Mouse (Mus musculus) monocyte, adult 2 months (primary cell): ENCODE measurements around the gene Zdhhc21.

ENCODE experiments used
- DNase-seq, 2 experiments: peaks; one replicate each; pipeline ENCODE4 v3.0.0; 2022; ENCODE audit warnings: low spot score in 2 of 2, low read depth in 1 of 2

Gene Zdhhc21

DNA sequence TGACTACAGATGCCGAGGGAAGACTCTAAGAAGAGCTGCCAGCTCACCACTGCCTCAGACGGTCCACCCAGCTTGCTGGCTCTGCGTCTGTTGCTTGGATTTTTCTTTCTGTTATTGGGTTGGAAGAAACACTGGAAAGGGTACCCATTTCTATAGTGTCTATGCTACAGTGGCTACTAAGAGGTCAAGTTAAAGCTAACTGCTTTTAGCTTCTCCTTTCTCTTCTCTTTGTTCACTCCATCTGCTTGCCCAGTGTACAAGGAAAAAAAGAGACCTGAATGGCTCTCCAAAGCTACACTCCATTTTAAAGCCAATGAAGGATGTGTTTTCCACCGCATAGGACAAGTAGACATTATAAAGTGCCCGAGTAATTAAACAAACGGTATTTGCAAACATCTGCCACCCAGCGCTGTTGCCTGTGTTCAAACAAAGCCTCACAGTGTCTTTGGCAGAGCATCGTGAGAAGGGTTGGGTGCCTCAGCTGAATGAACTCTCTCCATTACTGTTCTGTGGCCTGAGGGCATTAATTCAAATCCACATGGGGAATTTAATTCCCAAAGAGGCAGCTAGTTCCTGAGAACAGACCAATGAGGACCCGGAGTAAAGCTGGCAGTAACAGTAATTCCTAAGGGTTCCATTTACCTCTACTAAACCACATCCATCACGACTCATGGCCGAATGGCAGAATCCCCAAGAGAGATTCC, 94.1 kb downstream of the Zdhhc21 start:
- no peak for DNase-seq

DNA sequence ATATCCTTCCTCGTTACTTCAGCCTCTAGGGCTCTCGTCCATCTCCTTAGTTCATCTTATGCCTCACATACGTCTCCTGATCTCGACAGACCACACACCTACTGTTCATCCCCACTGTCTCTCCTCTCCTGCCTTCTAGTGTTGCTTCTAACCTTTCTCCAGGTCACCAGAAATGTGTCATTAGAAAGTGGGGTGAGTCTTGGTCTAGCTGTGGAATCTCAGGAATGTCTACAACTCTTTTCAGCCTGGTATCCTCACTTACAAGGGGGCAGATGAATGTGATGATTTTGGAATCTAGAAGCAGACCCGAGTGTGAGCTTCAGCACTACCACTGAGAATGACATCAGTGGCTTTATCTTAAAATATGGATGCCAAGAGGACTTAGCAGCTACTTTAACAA, 96.2 kb downstream of the Zdhhc21 start:
- DNase-seq, result no peak

DNA sequence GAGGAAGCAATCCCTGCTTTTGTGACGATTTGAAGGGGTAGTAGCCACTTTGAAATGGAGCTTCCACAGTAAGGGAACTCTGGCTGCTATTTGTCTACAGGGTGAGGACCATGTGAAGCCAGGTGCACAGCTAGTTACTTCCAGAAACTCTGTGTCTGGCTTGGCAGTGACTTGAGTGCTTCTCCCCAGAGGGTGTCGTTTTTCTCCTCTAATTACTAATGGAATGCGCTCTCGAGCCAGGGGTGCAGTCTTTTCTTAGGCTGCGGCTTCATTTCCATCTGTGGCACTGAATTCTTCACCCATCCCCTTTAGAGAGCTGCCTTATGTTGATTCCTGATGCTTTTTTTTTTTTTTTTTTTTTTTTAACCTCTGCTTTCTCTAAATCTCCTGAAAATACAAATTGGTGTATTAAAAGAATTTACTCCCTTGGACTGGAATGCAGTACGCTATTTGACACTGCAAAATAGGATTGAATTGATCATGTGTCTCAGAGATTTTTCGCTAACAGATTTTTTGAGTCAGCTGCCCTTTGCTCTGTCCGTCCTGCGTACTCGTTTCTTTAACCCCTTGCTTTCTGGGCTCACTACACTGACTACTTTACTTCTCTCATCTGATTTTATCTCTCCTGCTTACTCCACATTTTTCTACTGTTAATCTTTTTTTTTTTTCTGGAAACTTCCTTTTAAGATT, 97.2 kb downstream of the Zdhhc21 start:
- no peak for DNase-seq

DNA sequence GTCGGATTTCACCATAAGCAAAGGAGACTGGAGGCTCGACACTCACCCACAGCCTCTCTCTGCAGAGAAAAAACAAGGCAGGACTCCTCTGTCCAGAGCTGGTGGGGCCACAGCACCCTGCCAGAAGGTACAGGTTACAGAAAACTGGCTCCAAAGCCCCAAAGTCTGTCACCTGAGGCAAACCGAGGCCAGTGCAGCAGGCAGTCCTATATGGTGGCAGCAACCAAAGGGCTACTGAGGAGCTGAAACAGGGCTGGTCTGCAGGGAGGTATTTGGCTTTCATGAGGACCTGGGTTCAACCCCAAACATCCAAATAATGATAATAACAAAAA, 103.5 kb downstream of the Zdhhc21 start:
- no peak for DNase-seq

DNA sequence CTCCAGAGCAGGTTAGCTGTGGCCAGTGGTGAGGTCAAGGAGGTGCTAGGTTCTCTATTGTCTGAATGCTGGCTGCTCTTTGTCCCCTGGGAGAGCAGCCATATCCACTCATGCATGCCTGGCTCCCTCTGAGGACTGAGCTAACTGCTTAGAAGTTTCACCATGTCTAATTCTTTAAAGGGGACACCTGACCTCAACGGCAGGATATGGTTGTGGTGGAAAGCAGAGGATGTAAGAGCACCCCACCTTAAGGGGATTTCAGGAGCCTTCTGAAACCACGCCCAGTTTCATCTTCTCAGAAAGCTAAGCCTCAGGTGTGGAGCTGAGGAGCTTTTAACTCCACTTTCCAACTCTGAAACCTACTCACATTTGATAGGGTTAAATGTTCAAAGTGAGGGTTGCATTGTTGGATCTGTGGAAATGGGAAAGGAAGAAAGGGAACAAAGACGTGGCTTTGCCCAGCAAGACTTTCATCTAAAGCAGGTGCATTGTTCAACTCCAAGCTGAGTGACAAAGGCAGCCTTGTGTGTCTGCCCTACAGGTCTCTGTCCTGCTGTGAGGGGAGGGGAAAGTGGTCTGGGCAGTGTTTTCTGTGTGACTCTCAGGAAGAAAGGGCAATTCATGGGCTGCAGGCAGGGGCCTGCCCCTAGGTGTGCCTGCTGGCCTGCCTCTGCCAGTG, 104.0 kb downstream of the Zdhhc21 start:
- no peak for DNase-seq
